Mouse (Mus musculus) left cerebral cortex, postnatal 25 days (tissue): ENCODE data around the gene Thegl. TPM values are rescaled to one million over a fixed set of nuclear protein-coding genes. Genes with fewer than 3 reads are reported as not detected.

Experiments used
- DNase-seq, 2 experiments: peaks; one replicate each; pipeline ENCODE4 v3.0.0; 2022; ENCODE audit warnings: low spot score in 2 of 2, mixed read lengths in 1 of 2
- intact Hi-C: fragments of 180-260 bp; cut with DNase I; formaldehyde crosslinking; loops from one replicate; pipeline ENCODE4 v1.15.1; 2025
- total RNA-seq, 2 experiments: library from RNA; stranded (reverse); gene quantifications; 2 replicates each; pipeline ENCODE4 v1.2.3; 2021

Gene Thegl
- total RNA-seq, 2 experiments from 2014 or later = 0.69 TPM; not detected in 1

GRCm38 (mm10) chr5:77038451-77038850 is 22.6 kb downstream of the Thegl start:
- intact Hi-C loops = no loop called here

GRCm38 (mm10) chr5:77039391-77039790 is 23.6 kb downstream of the Thegl start:
- intact Hi-C loops = no loop called here
- no peak for DNase-seq

More at GRCm38 (mm10) chr5:77038451-77038850, 22.6 kb downstream of the Thegl start:
- no peak for DNase-seq

- DNase-seq = no peak
- intact Hi-C loops = no loop called here
These were observed 28.5 kb downstream of the Thegl start for GRCm38 (mm10) chr5:77044362-77044761.

GRCm38 (mm10) chr5:77052616-77053015 is 36.8 kb downstream of the Thegl start:
- no peak for DNase-seq
- intact Hi-C loops = no loop called here

GRCm38 (mm10) chr5:77056881-77057440 is 41.1 kb downstream of the Thegl start:
- DNase-seq = peak in 1 of 2 experiments; percentile 67
- intact Hi-C loops = no loop called here

- intact Hi-C loops = loop anchor here (5.0 kb wide), 1 partner anchor 63 kb away; no protein-coding TSS in a partner anchor
- DNase-seq = no peak
These were observed 44.5 kb downstream of the Thegl start for GRCm38 (mm10) chr5:77060363-77060762.

- peak; percentile 42 to 62 for DNase-seq
- intact Hi-C loops = loop anchor here (5.0 kb wide), 1 partner anchor 64 kb away; no protein-coding TSS in a partner anchor
These were observed 45.7 kb downstream of the Thegl start for GRCm38 (mm10) chr5:77061372-77062038.

- intact Hi-C loops = no loop called here
- no peak for DNase-seq
These were observed 51.5 kb downstream of the Thegl start for GRCm38 (mm10) chr5:77067321-77067720.

GRCm38 (mm10) chr5:77070987-77071386 is 55.2 kb downstream of the Thegl start:
- intact Hi-C loops = no loop called here
- DNase-seq = no peak

GRCm38 (mm10) chr5:77071626-77072025 is 55.8 kb downstream of the Thegl start:
- intact Hi-C loops = no loop called here
- DNase-seq = no peak

- intact Hi-C loops = no loop called here
These were observed 58.0 kb downstream of the Thegl start for GRCm38 (mm10) chr5:77073794-77074193.

GRCm38 (mm10) chr5:77074914-77075313 is 59.1 kb downstream of the Thegl start:
- intact Hi-C loops = no loop called here
- peak; percentile 48 to 87 for DNase-seq

More at GRCm38 (mm10) chr5:77073794-77074193, 58.0 kb downstream of the Thegl start:
- no peak for DNase-seq

GRCm38 (mm10) chr5:77075951-77076350 is 60.1 kb downstream of the Thegl start:
- DNase-seq = no peak
- intact Hi-C loops = no loop called here

- intact Hi-C loops = no loop called here
These were observed 64.9 kb downstream of the Thegl start for GRCm38 (mm10) chr5:77080761-77081160.

GRCm38 (mm10) chr5:77082735-77083134 is 66.9 kb downstream of the Thegl start:
- DNase-seq = peak; percentile 38 to 75
- intact Hi-C loops = no loop called here

More at GRCm38 (mm10) chr5:77080761-77081160, 64.9 kb downstream of the Thegl start:
- no peak for DNase-seq

GRCm38 (mm10) chr5:77084418-77084817 is 68.6 kb downstream of the Thegl start:
- intact Hi-C loops = no loop called here
- no peak for DNase-seq

GRCm38 (mm10) chr5:77085753-77086450 is 70.1 kb downstream of the Thegl start:
- no peak for DNase-seq
- intact Hi-C loops = loop anchor here (5.0 kb wide), 1 partner anchor 66 kb away; no protein-coding TSS in a partner anchor

GRCm38 (mm10) chr5:77086541-77086940 is 70.7 kb downstream of the Thegl start:
- intact Hi-C loops = loop anchor here (5.0 kb wide), 1 partner anchor 66 kb away; no protein-coding TSS in a partner anchor

GRCm38 (mm10) chr5:77087122-77087521 is 71.3 kb downstream of the Thegl start:
- intact Hi-C loops = loop anchor here (5.0 kb wide), 1 partner anchor 65 kb away; no protein-coding TSS in a partner anchor

More at GRCm38 (mm10) chr5:77086541-77086940, 70.7 kb downstream of the Thegl start:
- no peak for DNase-seq

GRCm38 (mm10) chr5:77089294-77089693 is 73.5 kb downstream of the Thegl start:
- DNase-seq = peak; percentile 56 to 60
- intact Hi-C loops = loop anchor here (5.0 kb wide), 1 partner anchor 63 kb away; no protein-coding TSS in a partner anchor

More at GRCm38 (mm10) chr5:77087122-77087521, 71.3 kb downstream of the Thegl start:
- peak in 1 of 2 experiments; percentile 53 for DNase-seq
